Mouse (Mus musculus) brain, embryonic 14.5 days (tissue): ENCODE data around the gene Mcm3. TPM values are rescaled to one million over a fixed set of nuclear protein-coding genes. Genes with fewer than 3 reads are reported as not detected.

Experiments
- DNase-seq: peaks from one replicate; pipeline ENCODE4 v3.0.0-alpha.2; 2011; ENCODE audit warnings: low read depth
- CTCF ChIP-seq: fragments of 200-500 bp; IDR thresholded peaks from 2 replicates; pipeline ENCODE4 v1.5.1; 2012; ENCODE audit warnings: inconsistent platforms, mild to moderate bottlenecking, moderate library complexity, borderline replicate concordance; ENCODE audit not compliant: insufficient read depth, insufficient read length; ENCODE audit errors: extremely low read depth
- POLR2A ChIP-seq: fragments of 200-500 bp; IDR thresholded peaks from 2 replicates; pipeline ENCODE4 v1.6.1; 2012; ENCODE audit warnings: mild to moderate bottlenecking, inconsistent platforms, borderline replicate concordance; ENCODE audit not compliant: poor library complexity, insufficient read depth, insufficient read length, severe bottlenecking; ENCODE audit errors: extremely low read depth
- polyA plus RNA-seq: library from polyadenylated mRNA; depleted of rRNA; stranded (reverse); fragments of >200 nt; gene quantifications from 2 replicates; pipeline ENCODE4 v1.2.3, GENCODE M21; 2012; rRNA removed

The Mcm3 gene
- 29.0 and 31.6 TPM in 2 replicates for polyA plus RNA-seq

GRCm38 (mm10) chr1:20819771-20820605 is at the start of gene Mcm3:
Gene Mcm3, minus strand, starts transcription at chr1:20820312.
- DNase-seq, result peak; percentile 99
- TF ChIP-seq CTCF (no peak), POLR2A (no peak)

- DNase-seq, result peak; percentile 47
- TF ChIP-seq POLR2A, result no peak
- no peak for TF ChIP-seq CTCF
Observed at GRCm38 (mm10) chr1:20868036-20868435, 47.9 kb upstream of the Mcm3 start.

GRCm38 (mm10) chr1:20867241-20867902 is 47.3 kb upstream of the Mcm3 start:
- DNase-seq, result peak; percentile 93
- TF ChIP-seq CTCF, result no peak
- no peak for TF ChIP-seq POLR2A

- TF ChIP-seq POLR2A (no peak), CTCF (no peak)
- no peak for DNase-seq
Observed at GRCm38 (mm10) chr1:20863452-20864172, 43.5 kb upstream of the Mcm3 start.

GRCm38 (mm10) chr1:20861865-20862264 is 41.8 kb upstream of the Mcm3 start:
- TF ChIP-seq POLR2A (no peak), CTCF (no peak)
- DNase-seq, result no peak

GRCm38 (mm10) chr1:20860775-20861174 is 40.7 kb upstream of the Mcm3 start:
- TF ChIP-seq POLR2A (no peak), CTCF (no peak)

GRCm38 (mm10) chr1:20856924-20857902 is 37.1 kb upstream of the Mcm3 start:
- TF ChIP-seq CTCF (no peak), POLR2A (no peak)
- no peak for DNase-seq

More at GRCm38 (mm10) chr1:20860775-20861174, 40.7 kb upstream of the Mcm3 start:
- DNase-seq, result no peak

GRCm38 (mm10) chr1:20839911-20840310 is 19.8 kb upstream of the Mcm3 start:
- no peak for TF ChIP-seq CTCF
- no peak for TF ChIP-seq POLR2A
- DNase-seq, result peak; percentile 73

- no peak for DNase-seq
- TF ChIP-seq CTCF (no peak), POLR2A (no peak)
Observed at GRCm38 (mm10) chr1:20836551-20837125, 16.5 kb upstream of the Mcm3 start.

GRCm38 (mm10) chr1:20833141-20833511 is 13.0 kb upstream of the Mcm3 start:
- no peak for DNase-seq
- no peak for TF ChIP-seq CTCF
- TF ChIP-seq POLR2A, result no peak
